Mouse (Mus musculus) liver, adult 2 months (tissue): ENCODE results near the gene Ccdc88c.

Experiments
- CTCF ChIP-seq: fragments of 200-500 bp; IDR thresholded peaks from 2 replicates; pipeline ENCODE4 v1.5.1; 2011; ENCODE audit warnings: low read depth, low read length, control low read depth
- POLR2A ChIP-seq: fragments of 200-500 bp; IDR thresholded peaks from 2 replicates; pipeline ENCODE4 v1.6.1; 2011; ENCODE audit warnings: low read length, control low read depth; ENCODE audit not compliant: insufficient read depth; ENCODE audit errors: extremely low read depth

GRCm38 (mm10) chr12:100990291-100990690 lies 38.6 kb downstream of the Ccdc88c start:
- TF ChIP-seq CTCF (no peak), POLR2A (no peak)
